Mouse (Mus musculus) lung, postnatal 14 days (tissue): Measurements from ENCODE around the gene Ttll1.

Experiments used
- DNase-seq: peaks from one replicate; pipeline ENCODE4 v3.0.0; 2021

The Ttll1 gene

GRCm38 (mm10) chr15:83452219-83452760 is 58.4 kb downstream of the Ttll1 start:
- no peak for DNase-seq

GRCm38 (mm10) chr15:83451621-83452210 is 59.0 kb downstream of the Ttll1 start:
- DNase-seq: peak; percentile 44

GRCm38 (mm10) chr15:83450007-83450406 is 60.7 kb downstream of the Ttll1 start:
- no peak for DNase-seq

- DNase-seq: peak; percentile 42
These were observed 62.0 kb downstream of the Ttll1 start for GRCm38 (mm10) chr15:83448646-83449045.

GRCm38 (mm10) chr15:83447791-83448544 is 62.7 kb downstream of the Ttll1 start:
- DNase-seq: no peak

- no peak for DNase-seq
These were observed 64.8 kb downstream of the Ttll1 start for GRCm38 (mm10) chr15:83445908-83446307.

- DNase-seq: no peak
These were observed 65.3 kb downstream of the Ttll1 start for GRCm38 (mm10) chr15:83445383-83445782.

GRCm38 (mm10) chr15:83444425-83444824 is 66.3 kb downstream of the Ttll1 start:
- peak; percentile 28 for DNase-seq

GRCm38 (mm10) chr15:83442495-83443037 is 68.1 kb downstream of the Ttll1 start:
- DNase-seq: no peak

- DNase-seq: no peak
These were observed 70.0 kb downstream of the Ttll1 start for GRCm38 (mm10) chr15:83440726-83441125.

- no peak for DNase-seq
These were observed 74.2 kb downstream of the Ttll1 start for GRCm38 (mm10) chr15:83436541-83436940.

- DNase-seq: no peak
These were observed 75.2 kb downstream of the Ttll1 start for GRCm38 (mm10) chr15:83435324-83436090.

GRCm38 (mm10) chr15:83434692-83435091 is 76.0 kb downstream of the Ttll1 start:
- DNase-seq: no peak
